Mouse (Mus musculus): ENCODE measurements around the gene Qrfp. TPM values are rescaled to one million over a fixed set of nuclear protein-coding genes. Genes with fewer than 3 reads are reported as not detected.

Qrfp gene
- polyA plus RNA-seq, 1 experiment from 2014 or later = not detected

DNA sequence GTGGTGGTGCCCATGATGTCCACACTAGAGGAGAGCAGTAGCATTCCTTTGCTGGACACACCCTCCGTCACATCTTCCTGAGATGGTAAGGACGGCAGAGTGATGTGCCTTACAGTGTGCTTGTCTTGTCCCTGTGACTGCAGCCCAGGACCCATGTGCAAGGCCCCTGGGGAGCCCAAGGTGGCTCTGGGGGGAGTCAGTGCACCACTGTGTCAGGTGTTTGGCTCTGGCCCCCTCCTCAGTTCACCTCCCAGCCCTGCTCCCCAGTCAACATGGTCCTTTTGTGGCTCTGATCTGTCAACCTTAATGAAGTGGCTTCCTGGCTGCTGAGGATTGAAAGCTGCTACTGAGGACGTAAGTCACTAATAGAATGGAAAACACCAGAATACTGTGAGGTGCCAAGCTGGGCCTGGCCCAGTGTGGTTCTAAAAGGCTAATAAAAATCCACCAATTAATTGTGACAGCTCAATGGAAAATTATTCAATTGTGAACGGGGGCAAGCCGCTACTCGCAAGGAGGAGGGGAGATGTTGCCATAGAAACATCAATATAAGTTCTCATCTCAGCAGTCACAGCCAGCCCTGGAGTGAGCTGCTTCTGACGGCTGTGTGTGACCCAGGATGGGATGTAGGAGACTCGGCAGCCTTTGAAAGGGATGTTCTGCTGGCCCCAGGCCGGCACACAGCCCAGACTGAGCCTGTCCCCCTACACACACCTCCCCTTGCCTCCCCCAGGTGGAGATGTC, 3.6 kb downstream of the Qrfp start:
- DNase-seq (ENCODE audit: low spot score) (peak; percentile 50), ATAC-seq (ENCODE audit: low FRiP score) (peak; percentile 52; the same call in 1 of the 2 replicates)
- no peaks in the 10 kb centered on the region for H3K27me3 ChIP-seq (ENCODE audit: control insufficient read depth, insufficient read depth, low read length)
- H3K4me2 ChIP-seq (replicated peaks) = peak overlapping the region; percentile 10; the same call in 1 of the 2 replicates
- H3K4me3 ChIP-seq (replicated peaks; ENCODE audit: low read length) = no peak overlapping the region
- peaks cover 27% of the 10 kb centered on the region for H3K36me3 ChIP-seq (replicated peaks; ENCODE audit: control insufficient read depth, insufficient read depth)
- H3K4me1 ChIP-seq (replicated peaks; ENCODE audit: control insufficient read depth, insufficient read depth, low read length) = peaks cover 47% of the 10 kb centered on the region
- peak overlapping the region; percentile 73 for H3K27ac ChIP-seq
- no peaks in the 10 kb centered on the region for H3K9me3 ChIP-seq (ENCODE audit: control insufficient read depth, low read length)
- 11% methylated on average over 9 of the region's 9 CpGs for WGBS
- no peak overlapping the region for H3K9ac ChIP-seq

GRCm38 (mm10) chr2:31803480-31803879, 6.9 kb downstream of the Qrfp start:
- WGBS = 87% methylated on average over 14 of the region's 14 CpGs
- Histone ChIP-seq H3K4me1 (replicated peaks; ENCODE audit: control insufficient read depth, insufficient read depth, low read length) (peaks cover 25% of the 10 kb centered on the region), H3K4me2 (replicated peaks) (no peak overlapping the region), H3K9ac (no peak overlapping the region), H3K9me3 (ENCODE audit: control insufficient read depth, low read length) (no peaks in the 10 kb centered on the region), H3K4me3 (replicated peaks; ENCODE audit: low read length) (no peak overlapping the region), H3K36me3 (replicated peaks; ENCODE audit: control insufficient read depth, insufficient read depth) (peaks cover 61% of the 10 kb centered on the region), H3K27ac (no peak overlapping the region), H3K27me3 (ENCODE audit: control insufficient read depth, insufficient read depth, low read length) (no peaks in the 10 kb centered on the region)
- ATAC-seq (ENCODE audit: low FRiP score) = no peak
- no peak for DNase-seq (ENCODE audit: low spot score)

GRCm38 (mm10) chr2:31802811-31803210, 7.6 kb downstream of the Qrfp start:
- no peak for DNase-seq (ENCODE audit: low spot score)
- Histone ChIP-seq H3K36me3 (replicated peaks; ENCODE audit: control insufficient read depth, insufficient read depth) (peaks cover 67% of the 10 kb centered on the region), H3K27ac (no peak overlapping the region), H3K27me3 (ENCODE audit: control insufficient read depth, insufficient read depth, low read length) (no peaks in the 10 kb centered on the region), H3K4me1 (replicated peaks; ENCODE audit: control insufficient read depth, insufficient read depth, low read length) (peaks cover 19% of the 10 kb centered on the region), H3K9me3 (ENCODE audit: control insufficient read depth, low read length) (no peaks in the 10 kb centered on the region), H3K4me2 (replicated peaks) (no peak overlapping the region), H3K4me3 (replicated peaks; ENCODE audit: low read length) (no peak overlapping the region), H3K9ac (no peak overlapping the region)
- 94% methylated on average over 8 of the region's 8 CpGs for WGBS
- ATAC-seq (ENCODE audit: low FRiP score) = no peak

DNA sequence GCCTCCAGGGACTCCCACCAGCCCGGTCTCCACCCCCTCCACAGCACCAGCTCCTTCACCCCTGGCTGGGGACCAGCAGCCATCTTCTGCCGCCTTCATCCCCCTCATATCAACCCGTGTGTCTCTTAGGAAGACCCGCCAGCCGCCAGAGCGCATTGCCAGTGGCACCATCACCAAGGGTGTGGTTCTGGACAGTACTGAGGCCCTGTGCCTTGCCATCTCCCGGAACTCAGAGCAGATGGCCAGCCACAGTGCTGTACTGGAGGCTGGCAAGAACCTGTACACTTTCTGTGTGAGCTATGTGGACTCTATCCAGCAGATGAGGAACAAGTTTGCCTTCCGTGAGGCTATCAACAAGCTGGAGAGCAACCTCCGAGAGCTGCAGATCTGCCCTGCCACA, 9.0 kb downstream of the Qrfp start:
- Histone ChIP-seq H3K27me3 (ENCODE audit: control insufficient read depth, insufficient read depth, low read length) (no peaks in the 10 kb centered on the region), H3K4me3 (replicated peaks; ENCODE audit: low read length) (no peak overlapping the region), H3K9me3 (ENCODE audit: control insufficient read depth, low read length) (no peaks in the 10 kb centered on the region), H3K4me1 (replicated peaks; ENCODE audit: control insufficient read depth, insufficient read depth, low read length) (peaks cover 5% of the 10 kb centered on the region; the same call in 1 of the 2 replicates), H3K4me2 (replicated peaks) (no peak overlapping the region), H3K9ac (no peak overlapping the region), H3K36me3 (replicated peaks; ENCODE audit: control insufficient read depth, insufficient read depth) (peaks cover 81% of the 10 kb centered on the region), H3K27ac (no peak overlapping the region)
- WGBS = 89% methylated on average over 9 of the region's 9 CpGs
- ATAC-seq (ENCODE audit: low FRiP score) (no peak), DNase-seq (ENCODE audit: low spot score) (no peak)

DNA sequence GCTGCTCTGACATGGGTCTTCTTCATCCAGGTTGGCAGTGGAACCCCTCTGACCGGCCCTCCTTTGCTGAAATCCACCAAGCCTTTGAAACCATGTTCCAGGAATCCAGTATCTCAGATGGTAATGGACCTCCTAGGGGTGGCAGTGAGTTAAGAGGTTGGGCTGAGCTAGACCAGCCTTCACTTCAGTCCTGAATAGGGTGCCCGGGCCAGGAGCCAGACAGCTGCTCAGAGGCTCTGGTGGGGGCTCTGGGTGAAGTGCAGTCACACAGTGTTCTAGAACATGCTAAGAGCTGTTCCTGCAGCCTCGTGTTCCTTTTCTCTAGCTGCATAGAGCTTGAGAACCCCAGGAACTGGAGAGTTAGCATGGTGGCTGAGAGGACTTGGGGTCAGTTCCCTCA, 13.4 kb downstream of the Qrfp start:
- H3K9me3 ChIP-seq (ENCODE audit: control insufficient read depth, low read length) = no peaks in the 10 kb centered on the region
- no peak for DNase-seq (ENCODE audit: low spot score)
- no peaks in the 10 kb centered on the region for H3K27me3 ChIP-seq (ENCODE audit: control insufficient read depth, insufficient read depth, low read length)
- no peak overlapping the region for H3K4me2 ChIP-seq (replicated peaks)
- ATAC-seq (ENCODE audit: low FRiP score) = no peak
- H3K9ac ChIP-seq = no peak overlapping the region
- no peaks in the 10 kb centered on the region for H3K4me1 ChIP-seq (replicated peaks; ENCODE audit: control insufficient read depth, insufficient read depth, low read length)
- WGBS = 83% methylated on average over 3 of the region's 3 CpGs
- no peak overlapping the region for H3K4me3 ChIP-seq (replicated peaks; ENCODE audit: low read length)
- H3K27ac ChIP-seq = no peak overlapping the region
- peaks cover 87% of the 10 kb centered on the region for H3K36me3 ChIP-seq (replicated peaks; ENCODE audit: control insufficient read depth, insufficient read depth)

DNA sequence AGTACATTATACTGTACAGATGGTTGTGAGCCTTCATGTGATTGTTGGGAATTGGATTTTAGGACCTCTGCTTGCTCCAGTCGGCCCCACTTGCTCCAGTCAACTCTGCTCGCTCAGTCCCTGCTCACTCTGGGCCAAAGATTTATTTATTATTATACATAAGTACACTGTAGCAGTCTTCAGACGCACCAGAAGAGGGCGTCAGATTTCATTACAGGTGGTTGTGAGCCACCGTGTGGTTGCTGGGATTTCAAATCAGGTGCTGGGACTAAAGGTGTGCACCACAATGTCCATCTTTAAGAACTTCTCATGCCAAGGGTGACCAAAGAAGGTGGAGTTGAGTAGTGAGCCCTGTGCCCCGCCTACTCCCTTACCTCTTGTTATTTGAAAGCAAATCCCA, 17.8 kb downstream of the Qrfp start:
- DNase-seq (ENCODE audit: low spot score) (no peak), ATAC-seq (ENCODE audit: low FRiP score) (no peak)
- H3K4me3 ChIP-seq (replicated peaks; ENCODE audit: low read length) = no peak overlapping the region
- H3K9ac ChIP-seq = no peak overlapping the region
- no peak overlapping the region for H3K4me2 ChIP-seq (replicated peaks)
- H3K27me3 ChIP-seq (ENCODE audit: control insufficient read depth, insufficient read depth, low read length) = no peaks in the 10 kb centered on the region
- H3K9me3 ChIP-seq (ENCODE audit: control insufficient read depth, low read length) = no peaks in the 10 kb centered on the region
- 86% methylated on average over 6 of the region's 6 CpGs for WGBS
- H3K4me1 ChIP-seq (replicated peaks; ENCODE audit: control insufficient read depth, insufficient read depth, low read length) = no peaks in the 10 kb centered on the region
- H3K27ac ChIP-seq = no peak overlapping the region
- H3K36me3 ChIP-seq (replicated peaks; ENCODE audit: control insufficient read depth, insufficient read depth) = peaks cover 67% of the 10 kb centered on the region

DNA sequence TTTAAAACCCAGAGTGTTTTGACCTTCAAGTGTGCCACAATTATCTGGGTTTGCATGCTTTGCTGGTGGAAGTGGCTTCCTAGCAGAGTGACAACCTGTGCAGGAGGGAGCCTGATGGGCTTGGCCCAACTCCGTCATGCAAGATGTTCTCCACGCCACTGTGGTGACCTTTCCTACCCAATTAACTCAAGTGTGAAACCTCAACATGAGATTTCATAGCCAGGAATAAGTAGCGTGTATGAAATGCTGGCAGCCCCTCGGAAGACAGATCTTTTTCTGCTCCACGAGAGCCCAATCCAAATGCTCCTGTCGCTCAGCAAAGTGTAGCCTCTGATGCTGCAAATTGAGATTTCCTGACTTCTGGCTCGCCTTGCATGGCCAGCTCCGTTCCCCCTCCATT, 19.1 kb downstream of the Qrfp start:
- ATAC-seq (ENCODE audit: low FRiP score) (no peak), DNase-seq (ENCODE audit: low spot score) (no peak)
- peaks cover 62% of the 10 kb centered on the region for H3K36me3 ChIP-seq (replicated peaks; ENCODE audit: control insufficient read depth, insufficient read depth)
- WGBS = 78% methylated on average over 8 of the region's 8 CpGs
- H3K9ac ChIP-seq = no peak overlapping the region
- no peak overlapping the region for H3K27ac ChIP-seq
- no peak overlapping the region for H3K4me3 ChIP-seq (replicated peaks; ENCODE audit: low read length)
- H3K9me3 ChIP-seq (ENCODE audit: control insufficient read depth, low read length) = no peaks in the 10 kb centered on the region
- H3K4me2 ChIP-seq (replicated peaks) = no peak overlapping the region
- H3K4me1 ChIP-seq (replicated peaks; ENCODE audit: control insufficient read depth, insufficient read depth, low read length) = no peaks in the 10 kb centered on the region
- no peaks in the 10 kb centered on the region for H3K27me3 ChIP-seq (ENCODE audit: control insufficient read depth, insufficient read depth, low read length)

GRCm38 (mm10) chr2:31790728-31791251, 19.6 kb downstream of the Qrfp start:
- 0 out of 2 replicates have a peak overlapping the region, but pooled peaks have one; percentile 0 for H3K27ac ChIP-seq

GRCm38 (mm10) chr2:31789215-31789614, 21.2 kb downstream of the Qrfp start:
- Histone ChIP-seq H3K4me1 (replicated peaks; ENCODE audit: control insufficient read depth, insufficient read depth, low read length) (no peaks in the 10 kb centered on the region), H3K36me3 (replicated peaks; ENCODE audit: control insufficient read depth, insufficient read depth) (peaks cover 64% of the 10 kb centered on the region), H3K4me2 (replicated peaks) (no peak overlapping the region), H3K9ac (no peak overlapping the region), H3K9me3 (ENCODE audit: control insufficient read depth, low read length) (no peaks in the 10 kb centered on the region), H3K27me3 (ENCODE audit: control insufficient read depth, insufficient read depth, low read length) (no peaks in the 10 kb centered on the region), H3K4me3 (replicated peaks; ENCODE audit: low read length) (no peak overlapping the region), H3K27ac (no peak overlapping the region)
- WGBS = 82% methylated on average over 2 of the region's 2 CpGs
- no peak for ATAC-seq (ENCODE audit: low FRiP score)
- DNase-seq (ENCODE audit: low spot score) = no peak

More at GRCm38 (mm10) chr2:31790728-31791251, 19.6 kb downstream of the Qrfp start:
- Histone ChIP-seq H3K4me1 (replicated peaks; ENCODE audit: control insufficient read depth, insufficient read depth, low read length) (no peaks in the 10 kb centered on the region), H3K4me3 (replicated peaks; ENCODE audit: low read length) (no peak overlapping the region), H3K36me3 (replicated peaks; ENCODE audit: control insufficient read depth, insufficient read depth) (peaks cover 63% of the 10 kb centered on the region), H3K27me3 (ENCODE audit: control insufficient read depth, insufficient read depth, low read length) (no peaks in the 10 kb centered on the region), H3K4me2 (replicated peaks) (no peak overlapping the region), H3K9ac (no peak overlapping the region), H3K9me3 (ENCODE audit: control insufficient read depth, low read length) (no peaks in the 10 kb centered on the region)
- ATAC-seq (ENCODE audit: low FRiP score) (no peak), DNase-seq (ENCODE audit: low spot score) (no peak)
- 76% methylated on average over 13 of the region's 13 CpGs for WGBS

All from hindbrain, embryonic 14.5 days (tissue).